Mouse (Mus musculus) granulocyte monocyte progenitor cell, adult 5-6 weeks (primary cell): Measurements from ENCODE around the gene Adig. TPM values are rescaled to one million over a fixed set of nuclear protein-coding genes. Genes with fewer than 3 reads are reported as not detected.

Source experiments
- ATAC-seq: replicated peaks from 2 replicates; pipeline ENCODE4 v1.8.0; 2016; ENCODE audit warnings: mild to moderate bottlenecking, moderate TSS enrichment, inconsistent platforms; ENCODE audit not compliant: poor library complexity, severe bottlenecking
- total RNA-seq, 2 experiments: library from RNA; stranded (forward) in 1 of 2; stranded (reverse) in 1 of 2; fragments of 200-712, 200-1000 nt in 1 of 2; fragments of >200 nt in 1 of 2; fragmentation: Nextera tagmentation in 1 of 2; gene quantifications; 2 replicates each; pipeline ENCODE4 v1.2.3; 2014 to 2017

The Adig gene
- total RNA-seq, 2 experiments from 2014 or later, result not detected

GRCm38 (mm10) chr2:158539433-158540305 is 37.3 kb downstream of the Adig start:
- ATAC-seq, result peak; percentile 89

DNA sequence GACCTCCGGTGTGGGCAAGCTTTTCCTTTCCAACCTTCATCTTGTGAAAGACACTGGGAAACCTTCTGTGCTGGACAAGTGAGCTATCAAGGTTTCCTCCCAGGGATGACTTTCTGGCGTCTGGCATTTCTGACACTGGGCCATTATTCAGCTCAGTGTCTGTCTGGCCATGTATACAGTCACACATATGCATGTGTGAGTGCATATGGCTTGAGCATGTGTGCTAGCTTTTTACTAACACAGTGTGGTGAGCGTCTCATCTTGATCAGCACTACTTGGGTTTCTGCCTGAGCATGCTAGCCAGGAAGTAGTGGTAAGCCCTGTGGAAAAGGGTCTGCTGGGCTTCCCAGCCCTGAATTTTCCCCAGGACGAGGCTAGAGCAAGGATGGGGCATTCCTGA is 38.9 kb downstream of the Adig start:
- ATAC-seq, result no peak

- ATAC-seq, result no peak; the same call in 1 of the 2 replicates
Measured at GRCm38 (mm10) chr2:158545266-158545665, 42.9 kb downstream of the Adig start.

GRCm38 (mm10) chr2:158546751-158547150 is 44.3 kb downstream of the Adig start:
- ATAC-seq, result peak; percentile 92

- peak; percentile 58 for ATAC-seq
Measured at GRCm38 (mm10) chr2:158550067-158550466, 47.7 kb downstream of the Adig start.

- no peak for ATAC-seq
Measured at GRCm38 (mm10) chr2:158554366-158554765, 52.0 kb downstream of the Adig start.

DNA sequence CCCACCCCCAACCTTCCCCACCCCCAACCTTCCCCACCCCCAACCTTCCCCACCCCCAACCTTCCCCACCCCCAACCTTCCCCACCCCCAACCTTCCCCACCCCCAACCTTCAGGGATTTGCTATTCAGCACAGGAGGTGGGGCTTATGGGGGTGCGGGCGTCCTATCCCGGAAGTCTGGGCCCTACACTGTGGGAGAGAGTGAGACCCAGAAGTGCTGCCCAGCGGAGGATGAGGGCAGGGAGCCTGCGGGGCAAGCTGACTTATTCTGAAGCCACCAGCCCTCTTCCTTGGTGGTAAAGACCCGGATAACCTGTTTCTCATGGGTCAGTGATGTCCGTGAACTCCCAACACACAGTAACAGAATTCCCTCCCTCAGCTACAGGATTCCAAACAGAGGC is 52.8 kb downstream of the Adig start:
- ATAC-seq, result peak; percentile 56

DNA sequence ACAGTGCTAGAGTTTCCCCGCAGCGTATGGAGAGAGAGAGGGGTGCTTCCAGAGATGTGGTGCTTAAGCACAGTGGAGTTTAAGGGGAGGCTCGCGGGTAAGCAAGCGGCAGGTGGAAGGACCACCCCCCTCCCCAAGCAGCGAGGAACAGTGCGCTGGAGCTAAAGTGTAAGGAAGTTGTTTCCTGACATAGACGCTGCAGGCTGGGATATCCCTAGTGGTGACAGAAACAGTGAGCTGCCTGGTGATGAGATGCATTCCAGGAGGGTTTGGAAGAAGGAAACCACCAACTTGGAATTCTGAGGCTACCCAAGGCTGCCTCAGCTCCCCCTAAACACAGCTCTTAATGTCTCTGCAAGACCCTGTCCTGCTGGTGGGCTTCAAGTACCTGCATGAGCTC is 53.4 kb downstream of the Adig start:
- 0 out of 2 replicates have a peak, but pooled peaks have one; percentile 7 for ATAC-seq

DNA sequence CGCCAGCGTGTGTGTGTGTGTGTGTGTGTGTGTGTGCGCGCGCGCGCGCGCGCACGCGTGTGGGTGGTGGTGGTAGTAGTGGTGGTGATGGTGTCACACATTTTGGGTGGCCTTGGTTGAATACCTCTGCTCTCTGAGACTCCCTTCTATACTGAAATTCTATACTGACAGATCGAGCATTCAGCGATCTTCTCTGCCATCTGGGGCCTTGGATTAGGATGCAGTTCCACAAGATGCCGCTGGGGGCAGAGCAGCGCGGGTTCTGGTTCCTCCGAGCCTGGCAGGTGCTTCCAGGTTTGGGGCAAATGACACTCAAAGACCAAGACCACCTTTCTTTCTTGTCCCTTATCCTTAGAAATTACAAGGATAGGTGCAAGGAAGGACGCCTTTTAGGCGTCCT is 53.8 kb downstream of the Adig start:
- ATAC-seq, result peak; percentile 76

DNA sequence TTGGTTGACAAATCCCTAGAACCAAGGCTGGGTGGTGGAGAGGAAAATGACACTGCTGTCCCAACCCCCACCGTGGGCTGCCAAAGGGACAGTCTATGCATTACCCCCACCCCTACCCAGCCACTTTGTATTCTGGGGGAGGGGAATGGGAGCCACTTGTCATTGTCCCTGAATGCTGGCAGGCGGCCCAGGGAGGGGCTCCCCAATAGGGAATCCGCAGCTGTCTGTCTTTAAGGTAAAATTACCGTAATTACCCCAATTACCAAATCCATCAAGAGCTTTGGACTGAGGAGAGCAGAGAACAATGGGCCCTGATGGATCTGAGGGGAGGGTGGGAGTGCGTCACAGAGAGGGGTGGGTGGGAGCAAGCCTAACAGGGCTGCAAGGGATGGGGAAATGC is 54.3 kb downstream of the Adig start:
- ATAC-seq, result no peak

Other genes starting within 250 kb of the Adig start
- not detected in 2 replicates for gene Bpi, start 244.5 kb upstream of the Adig start, total RNA-seq (2014; fragmentation: Nextera tagmentation)
- not detected in 2 replicates for gene Bpi, start 244.5 kb upstream of the Adig start, total RNA-seq (2017)
- 84.4 and 140 TPM in 2 replicates for gene Lbp, start 196.1 kb upstream of the Adig start, total RNA-seq (2014; fragmentation: Nextera tagmentation)
- gene Lbp, start 196.1 kb upstream of the Adig start, total RNA-seq (2017), result 200 and 215 TPM in 2 replicates
- gene Snhg11, start 127.0 kb upstream of the Adig start, total RNA-seq (2014; fragmentation: Nextera tagmentation), result 0.04 TPM in 1 of 2 replicates, not detected in the other
- 0.21 TPM in 1 of 2 replicates, not detected in the other for gene Snhg11, start 127.0 kb upstream of the Adig start, total RNA-seq (2017)
- 24.0 and 54.0 TPM in 2 replicates for gene Ralgapb, start 92.8 kb upstream of the Adig start, total RNA-seq (2014; fragmentation: Nextera tagmentation)
- gene Ralgapb, start 92.8 kb upstream of the Adig start, total RNA-seq (2017), result 25.8 and 32.1 TPM in 2 replicates
- gene Arhgap40, start 10.2 kb downstream of the Adig start, total RNA-seq (2014; fragmentation: Nextera tagmentation), result not detected in 2 replicates
- 2.9 TPM in 1 of 2 replicates, not detected in the other for gene Arhgap40, start 10.2 kb downstream of the Adig start, total RNA-seq (2017)
- gene Slc32a1, start 108.2 kb downstream of the Adig start, total RNA-seq (2014; fragmentation: Nextera tagmentation), result not detected in 2 replicates
- gene Slc32a1, start 108.2 kb downstream of the Adig start, total RNA-seq (2017), result not detected in 2 replicates
- gene Actr5, start 122.3 kb downstream of the Adig start, total RNA-seq (2014; fragmentation: Nextera tagmentation), result 15.6 and 18.5 TPM in 2 replicates
- gene Actr5, start 122.3 kb downstream of the Adig start, total RNA-seq (2017), result 15.8 and 21.6 TPM in 2 replicates
- gene Ppp1r16b, start 162.8 kb downstream of the Adig start, total RNA-seq (2014; fragmentation: Nextera tagmentation), result 0.21 TPM in 1 of 2 replicates, not detected in the other
- gene Ppp1r16b, start 162.8 kb downstream of the Adig start, total RNA-seq (2017), result 0.31 TPM in 1 of 2 replicates, not detected in the other